In the genomic region with DNA sequence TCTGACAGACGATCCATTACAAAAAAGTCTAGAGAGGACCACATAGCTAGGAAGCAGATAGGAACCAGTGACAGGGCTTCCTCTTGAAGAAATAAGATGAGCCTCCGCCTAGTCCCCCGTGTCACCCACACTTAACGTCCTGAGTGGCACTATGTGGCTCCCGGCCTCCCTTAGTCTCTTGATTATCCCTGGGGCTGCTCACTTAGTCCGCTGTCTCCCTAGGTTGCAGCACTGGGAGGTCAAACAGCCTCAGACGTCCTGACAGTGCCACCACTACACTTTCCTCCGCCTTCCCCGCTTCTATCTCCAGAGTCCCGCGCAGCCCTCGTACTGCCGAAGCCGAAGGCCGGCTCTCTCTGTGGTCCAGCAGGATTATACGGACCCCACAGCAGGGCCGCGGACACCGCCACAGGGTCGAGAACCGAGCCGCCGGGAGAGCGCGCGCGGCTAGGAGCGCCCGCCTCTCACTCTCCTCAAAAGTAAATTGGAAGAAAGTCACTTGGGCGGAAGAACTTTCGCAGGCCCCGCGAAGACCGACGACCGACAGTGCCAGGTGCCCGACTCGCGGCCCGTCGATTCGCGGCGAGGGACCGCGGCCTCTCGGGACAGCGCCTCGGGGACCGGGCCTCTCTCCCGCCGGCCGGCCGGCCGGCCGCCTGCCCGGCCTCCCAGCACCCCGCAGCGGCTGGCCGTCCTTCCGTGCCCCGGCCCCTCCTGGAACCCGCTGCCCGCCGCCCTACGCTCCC, we compare ENCODE assay signal across 8 mouse cellular contexts. TPM values are rescaled to one million over a fixed set of nuclear protein-coding genes. Genes with fewer than 3 reads are reported as not detected.
DNase-seq lines count a peak whose midpoint lies in the region; ATAC-seq and TF ChIP-seq lines count a peak whose summit lies in the region.

No protein-coding gene starts in this region.

- H3K36me3 ChIP-seq in hindbrain, embryonic 14.5 days (replicated peaks; ENCODE audit: control insufficient read depth, insufficient read depth): no peaks in the 10 kb centered on the region; the same call in 1 of the 2 replicates

- peak overlapping the region; percentile 92 for H3K27ac ChIP-seq in gastrocnemius, adult 2 months
- peak overlapping the region; percentile 72 for H3K27ac ChIP-seq in brown adipose tissue, adult 24 weeks (replicated peaks; ENCODE audit: low read depth, low read length)
- peak overlapping the region; percentile 66 for H3K27ac ChIP-seq in hindbrain, embryonic 14.5 days

- WGBS in hindbrain, embryonic 14.5 days: 2% methylated on average over 64 of the region's 66 CpGs

- peak overlapping the region; percentile 83 for H3K9ac ChIP-seq in hindbrain, embryonic 14.5 days

- peak overlapping the region; percentile 94 for H3K4me2 ChIP-seq in hindbrain, embryonic 14.5 days (replicated peaks)

- peak overlapping the region; percentile 94 for H3K4me3 ChIP-seq in gastrocnemius, adult 2 months
- H3K4me3 ChIP-seq in brown adipose tissue, adult 24 weeks (ENCODE audit: insufficient read depth, low read depth, low read length): peak overlapping the region; percentile 83
- H3K4me3 ChIP-seq in hindbrain, embryonic 14.5 days (replicated peaks; ENCODE audit: low read length): peak overlapping the region; percentile 86

- intact Hi-C loops in gastrocnemius, adult 2 months (cut with DNase I): loop anchor here (5.0 kb wide), 1 partner anchor 37 kb away; a partner anchor contains a TSS

- no peak for TF ChIP-seq CTCF in gastrocnemius, adult 2 months (IDR thresholded peaks at IDR 0.05)

- peak; percentile 25; the same call in 1 of the 2 replicates for ATAC-seq in hindbrain, embryonic 14.5 days (ENCODE audit: low FRiP score)
- peak; percentile 6; the same call in 1 of the 2 replicates for ATAC-seq in megakaryocyte, adult 5-6 weeks (ENCODE audit: poor library complexity, severe bottlenecking)

- no peaks in the 10 kb centered on the region for H3K9me3 ChIP-seq in hindbrain, embryonic 14.5 days (ENCODE audit: control insufficient read depth, low read length)

- H3K4me1 ChIP-seq in brown adipose tissue, adult 24 weeks (ENCODE audit: control insufficient read depth, insufficient read depth, insufficient read length, low read length): peaks cover 27% of the 10 kb centered on the region
- H3K4me1 ChIP-seq in hindbrain, embryonic 14.5 days (replicated peaks; ENCODE audit: control insufficient read depth, insufficient read depth, low read length): peaks cover 18% of the 10 kb centered on the region

- no peak for DNase-seq in gastrocnemius, adult 2 months
- DNase-seq in gastrocnemius, postnatal 25 days: no peak
- DNase-seq in A20 (ENCODE audit: low read depth, low spot score): peak; percentile 47
- no peak for DNase-seq in hindbrain, embryonic 14.5 days (ENCODE audit: low spot score)
- peak; percentile 37 for DNase-seq in thymus, postnatal 0 days (ENCODE audit: low spot score)
- no peak for DNase-seq in left cerebral cortex, adult 9 months (ENCODE audit: low spot score in 2 of 2)

- H3K27me3 ChIP-seq in hindbrain, embryonic 14.5 days (ENCODE audit: control insufficient read depth, insufficient read depth, low read length): no peaks in the 10 kb centered on the region

RNA-seq across cellular contexts. Expression of a gene that starts 0.5 kb away (rescaled TPM):
- total RNA-seq in gastrocnemius, adult 2 months (2021): 10 to 100 TPM; 52.2 to 53.1 TPM
- total RNA-seq in gastrocnemius, postnatal 25 days (2021): 10 to 100 TPM; 37.8 to 42.9 TPM
- polyA plus RNA-seq in brown adipose tissue, adult 24 weeks (2012; ENCODE audit: insufficient read depth, insufficient read length, missing spikeins): 29.6 and 34.7 TPM in 2 replicates
- 46.4 and 50.2 TPM in 2 replicates for polyA plus RNA-seq in hindbrain, embryonic 14.5 days (2014; fragmentation: Nextera tagmentation; extraction: Ambion mirVana)
- 25.5 and 34.4 TPM in 2 replicates for total RNA-seq in megakaryocyte, adult 5-6 weeks (2015)
- 29.7 and 31.7 TPM in 2 replicates for total RNA-seq in megakaryocyte, adult 5-6 weeks (2017)
- 92.2 and 93.5 TPM in 2 replicates for polyA plus RNA-seq in thymus, postnatal 0 days (2015; fragmentation: Nextera tagmentation; extraction: Ambion mirVana)

RNA-seq across cellular contexts. Expression of a gene that starts 35.3 kb away (rescaled TPM):
- 10 to 100 TPM; 20.5 to 44.4 TPM for total RNA-seq in gastrocnemius, adult 2 months (2021)
- 10 to 100 TPM; 16.8 to 46.3 TPM for total RNA-seq in gastrocnemius, postnatal 25 days (2021)
- 6.7 and 8.2 TPM in 2 replicates for polyA plus RNA-seq in brown adipose tissue, adult 24 weeks (2012; ENCODE audit: insufficient read depth, insufficient read length, missing spikeins)
- 133 and 142 TPM in 2 replicates for polyA plus RNA-seq in hindbrain, embryonic 14.5 days (2014; fragmentation: Nextera tagmentation; extraction: Ambion mirVana)
- total RNA-seq in megakaryocyte, adult 5-6 weeks (2015): not detected in 2 replicates
- total RNA-seq in megakaryocyte, adult 5-6 weeks (2017): not detected in 2 replicates
- polyA plus RNA-seq in thymus, postnatal 0 days (2015; fragmentation: Nextera tagmentation; extraction: Ambion mirVana): 0.34 and 0.58 TPM in 2 replicates

Comparison
In these comparisons a context has a peak if more than half of its experiments do, and no peak if none do; other contexts are left out.
1. DNase-seq: peak in A20 (single experiment) and thymus, postnatal 0 days (single experiment); none in gastrocnemius, adult 2 months (single experiment), gastrocnemius, postnatal 25 days (single experiment), hindbrain, embryonic 14.5 days (single experiment) and left cerebral cortex, adult 9 months (0 of 2).
2. RNA of a gene that starts 35.3 kb away (total RNA-seq): 16.8 to 46.3 TPM in gastrocnemius, postnatal 25 days and 20.5 to 44.4 TPM in gastrocnemius, adult 2 months; not detected in megakaryocyte, adult 5-6 weeks; every median in the first group is over 10 times any median in the second.
3. Peak in every context shown above with its lines, with median percentiles within 50 percentile points of each other: H3K27ac ChIP-seq and H3K4me3 ChIP-seq.